Mouse (Mus musculus) left cerebral cortex, postnatal 14 days (tissue): ENCODE measurements at regions not wholly inside any gene's neighbourhood (a gene's known extent, or its start where the extent isn't known, plus 50 kb on each side); places are given as distances from the start of the nearest gene placed in this dataset.

Experiments
- DNase-seq, 2 experiments: peaks; one replicate each; pipeline ENCODE4 v3.0.0; 2021 to 2022; ENCODE audit warnings: low spot score in 2 of 2, mixed read lengths in 1 of 2
- intact Hi-C: fragments of 180-260 bp; cut with DNase I; formaldehyde crosslinking; loops from one replicate; pipeline ENCODE4 v1.15.1; 2025

GRCm38 (mm10) chr13:20661243-20661642 lies 132.7 kb upstream of the Aoah start:
- intact Hi-C loops = no loop called here
- no peak for DNase-seq

- intact Hi-C loops = no loop called here
- no peak for DNase-seq
Measured at GRCm38 (mm10) chr13:20678754-20679153, 115.2 kb upstream of the Aoah start.

DNA sequence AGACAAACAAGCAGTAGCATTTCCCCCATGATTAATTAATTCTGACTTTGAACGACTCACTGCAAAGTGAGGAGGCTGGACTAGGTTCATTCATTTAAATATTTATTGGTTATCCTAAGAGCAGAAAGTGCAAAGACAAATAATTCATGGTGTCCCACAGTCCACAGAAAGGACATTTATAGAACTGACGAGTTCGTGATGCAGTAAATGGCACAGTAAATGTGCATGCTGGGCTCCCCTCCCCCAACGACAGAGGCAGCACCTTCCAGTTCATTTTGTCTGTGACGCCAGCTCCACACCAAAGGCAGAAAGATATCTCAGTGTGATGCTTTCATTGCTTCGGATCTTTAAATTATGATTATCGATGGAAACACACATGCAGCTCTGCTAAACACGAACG lies 107.0 kb upstream of the Aoah start:
- intact Hi-C loops = no loop called here

GRCm38 (mm10) chr13:20687453-20687852 lies 106.5 kb upstream of the Aoah start:
- peak in 1 of 2 experiments; percentile 9 for DNase-seq
- intact Hi-C loops = no loop called here

More for the DNA sequence above, 107.0 kb upstream of the Aoah start:
- no peak for DNase-seq

- no peak for DNase-seq
- intact Hi-C loops = no loop called here
Measured at GRCm38 (mm10) chr13:20711486-20711885, 82.4 kb upstream of the Aoah start.

- DNase-seq = no peak
- intact Hi-C loops = no loop called here
Measured at GRCm38 (mm10) chr13:20723326-20724120, 70.4 kb upstream of the Aoah start.

GRCm38 (mm10) chr13:20724419-20724818 lies 69.5 kb upstream of the Aoah start:
- intact Hi-C loops = no loop called here
- DNase-seq = no peak

- intact Hi-C loops = no loop called here
- no peak for DNase-seq
Measured at GRCm38 (mm10) chr13:20725556-20725955, 68.4 kb upstream of the Aoah start.

- no peak for DNase-seq
- intact Hi-C loops = no loop called here
Measured at GRCm38 (mm10) chr13:20728064-20728463, 65.8 kb upstream of the Aoah start.

DNA sequence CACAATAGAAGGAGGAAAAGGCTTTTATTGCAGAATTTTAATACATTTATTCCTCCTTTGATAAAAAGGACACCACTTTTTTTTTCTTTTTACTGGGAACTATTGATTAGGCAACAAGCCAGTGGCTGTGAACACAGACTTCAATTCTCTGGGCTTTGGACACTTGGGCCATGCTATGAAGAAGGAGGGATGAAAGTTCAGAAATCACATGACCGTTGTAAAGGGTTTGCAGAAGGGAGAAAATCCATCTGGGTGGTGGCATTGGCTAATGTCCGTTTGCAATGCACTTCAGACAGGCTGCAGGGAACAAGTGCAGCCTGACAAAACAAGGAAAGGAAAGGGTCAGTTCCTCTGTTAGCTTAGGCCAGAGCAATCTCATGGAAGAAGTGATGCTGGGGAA lies 60.9 kb upstream of the Aoah start:
- intact Hi-C loops = no loop called here

DNA sequence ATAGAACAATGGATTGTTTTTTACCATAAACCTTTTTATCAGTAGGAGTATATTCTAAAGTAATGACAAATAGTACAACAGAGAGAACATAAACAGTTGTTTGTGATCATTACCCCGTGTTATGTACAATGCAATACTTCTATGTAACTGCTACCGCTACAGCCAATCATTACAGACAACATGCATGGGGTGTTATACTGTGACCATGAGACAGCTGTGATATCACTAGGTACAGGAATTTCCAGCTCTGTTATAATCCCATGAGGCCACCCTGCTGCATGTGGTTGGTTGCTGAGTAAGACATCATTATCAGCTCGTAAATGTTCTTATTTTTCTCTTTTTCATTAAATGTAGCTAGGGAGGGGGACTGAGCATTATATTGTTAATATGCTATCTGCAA lies 59.6 kb upstream of the Aoah start:
- no peak for DNase-seq
- intact Hi-C loops = no loop called here

More for the DNA sequence above, 60.9 kb upstream of the Aoah start:
- no peak for DNase-seq

DNA sequence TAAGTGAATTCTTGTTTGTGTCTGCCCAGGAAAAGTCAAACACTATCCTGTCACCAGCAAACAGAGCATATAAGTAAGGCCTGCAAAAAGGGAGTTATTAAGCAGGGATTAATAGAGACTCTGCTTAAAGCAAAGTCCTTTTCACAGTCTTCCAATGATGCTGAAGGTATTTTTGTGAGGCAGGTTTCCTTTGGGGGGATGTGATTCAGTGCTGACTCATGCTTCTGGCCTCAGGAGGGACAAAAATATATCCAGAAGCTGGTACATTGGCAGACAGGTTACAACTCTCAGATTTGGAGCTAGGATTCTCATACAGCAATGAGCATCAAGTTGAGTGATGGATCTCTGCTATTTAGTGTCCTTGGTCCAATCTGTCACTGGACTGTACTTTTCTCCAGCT lies 57.3 kb upstream of the Aoah start:
- intact Hi-C loops = no loop called here
- no peak for DNase-seq
